Mouse (Mus musculus) thymus, postnatal 36 days (tissue): ENCODE data around the gene D630003M21Rik.

Experiments
- DNase-seq, 2 experiments: peaks; one replicate each; pipeline ENCODE4 v3.0.0; 2022; ENCODE audit warnings: mixed read lengths in 2 of 2

D630003M21Rik gene

GRCm38 (mm10) chr2:158233106-158233505, 4.1 kb upstream of the D630003M21Rik start:
- no peak for DNase-seq

GRCm38 (mm10) chr2:158232414-158232813, 3.4 kb upstream of the D630003M21Rik start:
- DNase-seq = no peak

GRCm38 (mm10) chr2:158231071-158231470, 2.0 kb upstream of the D630003M21Rik start:
- no peak for DNase-seq

- no peak for DNase-seq
Measured at GRCm38 (mm10) chr2:158230617-158231016, 1.6 kb upstream of the D630003M21Rik start.

- DNase-seq = no peak
Measured at GRCm38 (mm10) chr2:158229503-158229892, 476 bp upstream of the D630003M21Rik start.

- DNase-seq = no peak
Measured at GRCm38 (mm10) chr2:158225301-158225700, 3.7 kb downstream of the D630003M21Rik start.

GRCm38 (mm10) chr2:158223497-158223896, 5.5 kb downstream of the D630003M21Rik start:
- DNase-seq = no peak

GRCm38 (mm10) chr2:158222664-158223063, 6.4 kb downstream of the D630003M21Rik start:
- no peak for DNase-seq

GRCm38 (mm10) chr2:158221446-158222084, 7.5 kb downstream of the D630003M21Rik start:
- DNase-seq = no peak

GRCm38 (mm10) chr2:158219562-158219961, 9.5 kb downstream of the D630003M21Rik start:
- DNase-seq = no peak

- DNase-seq = no peak
Measured at GRCm38 (mm10) chr2:158216510-158216909, 12.5 kb downstream of the D630003M21Rik start.

GRCm38 (mm10) chr2:158215283-158216117, 13.5 kb downstream of the D630003M21Rik start:
- no peak for DNase-seq

GRCm38 (mm10) chr2:158211764-158212471, 17.1 kb downstream of the D630003M21Rik start:
- DNase-seq = no peak

GRCm38 (mm10) chr2:158210958-158211357, 18.1 kb downstream of the D630003M21Rik start:
- no peak for DNase-seq

- DNase-seq = peak in 1 of 2 experiments; percentile 19
Measured at GRCm38 (mm10) chr2:158210503-158210902, 18.5 kb downstream of the D630003M21Rik start.

GRCm38 (mm10) chr2:158209776-158210175, 19.2 kb downstream of the D630003M21Rik start:
- no peak for DNase-seq

- peak; percentile 57 to 61 for DNase-seq
Measured at GRCm38 (mm10) chr2:158207848-158208247, 21.2 kb downstream of the D630003M21Rik start.

GRCm38 (mm10) chr2:158204114-158204513, 24.9 kb downstream of the D630003M21Rik start:
- DNase-seq = peak; percentile 69 to 70

GRCm38 (mm10) chr2:158203686-158204085, 25.3 kb downstream of the D630003M21Rik start:
- no peak for DNase-seq

GRCm38 (mm10) chr2:158199281-158199680, 29.7 kb downstream of the D630003M21Rik start:
- DNase-seq = no peak

- DNase-seq = no peak
Measured at GRCm38 (mm10) chr2:158198861-158199260, 30.2 kb downstream of the D630003M21Rik start.

GRCm38 (mm10) chr2:158197971-158198370, 31.1 kb downstream of the D630003M21Rik start:
- no peak for DNase-seq

GRCm38 (mm10) chr2:158194945-158195640, 33.9 kb downstream of the D630003M21Rik start:
- DNase-seq = no peak
